Mouse (Mus musculus) erythroblast, embryonic 14.5 days (primary cell): Measurements from ENCODE around the gene Plekha6. TPM values are rescaled to one million over a fixed set of nuclear protein-coding genes. Genes with fewer than 3 reads are reported as not detected.

Experiments used
- H3K27me3 ChIP-seq: 2 replicates; pipeline ENCODE4 v1.6.1; 2012; ENCODE audit warnings: inconsistent platforms; ENCODE audit not compliant: control insufficient read depth
- H3K36me3 ChIP-seq: 2 replicates; pipeline ENCODE4 v1.6.1; 2012; ENCODE audit warnings: mild to moderate bottlenecking, inconsistent platforms; ENCODE audit not compliant: control insufficient read depth
- H3K4me1 ChIP-seq: 2 replicates; pipeline ENCODE4 v1.6.1; 2012; ENCODE audit warnings: inconsistent platforms; ENCODE audit not compliant: control insufficient read depth
- H3K4me3 ChIP-seq: replicated peaks from 2 replicates; pipeline ENCODE3; 2012; ENCODE audit warnings: moderate library complexity, mild to moderate bottlenecking, inconsistent platforms
- H3K9me3 ChIP-seq: 2 replicates; pipeline ENCODE4 v1.6.1; 2012; ENCODE audit warnings: low read length, inconsistent platforms, mixed read lengths; ENCODE audit not compliant: control insufficient read depth
- GATA1 ChIP-seq: IDR thresholded peaks from 2 replicates; pipeline ENCODE4 v1.6.1; 2012; ENCODE audit warnings: low read length, inconsistent platforms, mixed read lengths
- TAL1 ChIP-seq: IDR thresholded peaks from 3 replicates; pipeline ENCODE4 v1.6.1; 2012; ENCODE audit warnings: low read length, inconsistent platforms, mixed read lengths
- polyA plus RNA-seq: library from polyadenylated mRNA; stranded (reverse); fragments of >175 nt; gene quantifications from 2 replicates; pipeline ENCODE4 v1.2.3, GENCODE M21; 2012

The Plekha6 gene
- polyA plus RNA-seq, 1 experiment = 0.04 TPM

DNA sequence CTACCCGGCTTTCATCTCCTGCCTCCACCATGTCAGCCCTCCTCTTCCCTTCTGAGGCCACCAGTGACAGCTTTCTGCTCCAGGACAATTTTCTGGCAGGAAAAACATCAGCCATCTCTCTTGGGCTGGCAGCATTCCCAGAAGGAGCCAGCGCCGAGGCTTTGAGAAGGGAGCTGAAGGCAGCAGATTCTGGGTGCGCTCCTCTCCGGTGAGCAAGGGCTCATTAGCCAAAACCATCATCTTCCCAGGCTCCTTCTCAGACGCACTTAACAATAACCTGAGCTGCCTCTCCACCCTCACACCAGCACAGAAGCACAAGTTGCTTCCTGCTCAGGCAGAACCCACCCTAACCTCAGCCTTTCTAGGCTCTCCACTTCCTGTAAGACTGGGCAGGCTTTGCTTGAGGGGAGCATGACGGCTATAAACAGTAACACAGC, 4.9 kb upstream of the Plekha6 start:
- Histone ChIP-seq H3K4me3 (no peak overlapping the region), H3K27me3 (peaks cover 64% of the 10 kb centered on the region), H3K9me3 (no peaks in the 10 kb centered on the region; the same call in 1 of the 2 replicates), H3K4me1 (no peaks in the 10 kb centered on the region), H3K36me3 (no peaks in the 10 kb centered on the region)
- TF ChIP-seq TAL1 (no peak), GATA1 (no peak)

DNA sequence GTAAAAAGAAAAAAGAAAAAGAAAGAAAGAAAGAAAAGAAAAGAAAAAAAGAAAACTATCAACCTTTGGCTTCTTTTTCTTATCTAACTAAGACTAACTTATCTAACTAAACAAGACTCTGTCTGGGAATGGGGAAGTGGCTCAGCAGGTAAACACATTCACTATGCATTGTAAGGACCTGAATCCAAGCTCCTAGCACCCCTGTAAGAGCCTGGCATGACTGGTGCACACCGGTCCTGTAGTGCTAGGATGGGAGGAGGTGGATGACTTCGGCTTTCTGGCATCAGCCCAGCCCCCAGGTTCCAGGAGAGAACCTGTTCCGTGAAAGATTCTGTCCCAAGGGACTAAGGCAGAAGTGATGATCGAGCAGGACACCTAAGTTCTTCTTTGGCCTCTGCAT, 2.5 kb upstream of the Plekha6 start:
- Histone ChIP-seq H3K27me3 (peaks cover 87% of the 10 kb centered on the region), H3K4me3 (no peak overlapping the region), H3K36me3 (no peaks in the 10 kb centered on the region), H3K4me1 (no peaks in the 10 kb centered on the region), H3K9me3 (no peaks in the 10 kb centered on the region; the same call in 1 of the 2 replicates)
- TF ChIP-seq GATA1 (no peak), TAL1 (no peak)

DNA sequence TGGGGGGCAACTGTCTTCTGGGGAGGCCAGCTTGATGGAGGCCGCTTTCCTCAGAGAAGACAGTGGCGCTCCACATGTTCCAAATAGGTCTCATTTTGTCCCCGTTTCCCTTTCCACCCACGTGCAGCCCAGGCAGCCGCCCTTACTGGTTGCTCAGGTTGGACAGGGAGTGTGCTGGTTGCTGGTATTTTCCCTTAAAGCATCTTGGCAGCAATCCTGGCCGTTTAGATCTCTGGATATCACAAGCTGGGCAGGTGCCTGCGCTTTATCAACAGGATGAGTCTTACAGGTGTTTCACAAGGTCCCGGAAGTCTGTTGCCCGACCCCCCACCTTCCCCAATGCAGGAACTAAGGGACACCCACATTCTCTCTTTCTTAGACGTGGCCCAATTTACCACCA, 2.0 kb upstream of the Plekha6 start:
- no peaks in the 10 kb centered on the region for H3K36me3 ChIP-seq
- no peaks in the 10 kb centered on the region for H3K4me1 ChIP-seq
- peaks cover 90% of the 10 kb centered on the region for H3K27me3 ChIP-seq
- no peaks in the 10 kb centered on the region; the same call in 1 of the 2 replicates for H3K9me3 ChIP-seq
- TF ChIP-seq GATA1 (no peak), TAL1 (no peak)
- H3K4me3 ChIP-seq = no peak overlapping the region

DNA sequence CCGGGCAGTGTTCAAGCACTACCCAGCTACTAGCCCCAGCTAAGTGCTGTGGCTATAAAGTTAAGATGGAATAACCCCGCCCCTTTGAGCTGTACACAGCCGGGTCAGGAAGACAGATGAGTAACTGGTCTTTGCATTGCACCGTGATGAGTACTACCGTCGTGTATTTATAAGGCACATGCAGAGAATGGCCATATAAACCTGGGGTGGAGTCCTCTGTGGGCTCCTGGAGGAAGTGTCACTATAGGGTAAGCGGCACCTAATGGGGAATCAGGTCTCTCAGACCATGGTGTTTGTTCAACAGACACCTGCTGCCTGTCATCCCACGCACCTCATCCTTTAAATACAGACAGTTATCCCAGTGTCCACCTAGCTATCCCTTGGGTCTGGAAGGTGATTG, 1.0 kb upstream of the Plekha6 start:
- H3K27me3 ChIP-seq = peaks cover 93% of the 10 kb centered on the region
- no peaks in the 10 kb centered on the region for H3K4me1 ChIP-seq
- H3K4me3 ChIP-seq = no peak overlapping the region
- no peaks in the 10 kb centered on the region; the same call in 1 of the 2 replicates for H3K9me3 ChIP-seq
- TF ChIP-seq GATA1 (no peak), TAL1 (no peak)
- H3K36me3 ChIP-seq = no peaks in the 10 kb centered on the region

DNA sequence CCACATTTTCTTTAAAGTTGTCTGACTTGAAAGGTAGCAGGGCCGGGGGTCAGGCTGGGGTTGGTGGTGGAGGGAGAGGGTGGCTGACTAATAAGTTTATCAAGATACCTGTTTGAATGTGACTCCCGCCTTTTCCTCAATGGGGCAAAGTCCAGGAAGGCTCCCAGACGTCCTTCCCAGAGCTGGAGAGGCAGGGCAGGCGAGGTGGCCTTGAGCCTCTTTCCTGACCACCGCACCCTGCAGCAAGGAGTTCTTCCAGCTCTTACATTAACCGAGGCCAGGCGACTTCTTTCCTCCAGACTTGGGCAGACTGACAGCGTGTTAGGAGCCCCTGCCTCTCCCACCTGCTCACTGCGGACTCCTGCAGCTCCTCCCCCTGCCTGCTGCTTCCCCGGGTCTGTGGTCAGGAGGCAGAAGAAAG, 591 bp downstream of the Plekha6 start:
- Histone ChIP-seq H3K4me3 (no peak overlapping the region), H3K36me3 (no peaks in the 10 kb centered on the region), H3K27me3 (peaks cover 81% of the 10 kb centered on the region), H3K9me3 (no peaks in the 10 kb centered on the region; the same call in 1 of the 2 replicates), H3K4me1 (peaks cover 4% of the 10 kb centered on the region)
- TF ChIP-seq GATA1 = no peak

DNA sequence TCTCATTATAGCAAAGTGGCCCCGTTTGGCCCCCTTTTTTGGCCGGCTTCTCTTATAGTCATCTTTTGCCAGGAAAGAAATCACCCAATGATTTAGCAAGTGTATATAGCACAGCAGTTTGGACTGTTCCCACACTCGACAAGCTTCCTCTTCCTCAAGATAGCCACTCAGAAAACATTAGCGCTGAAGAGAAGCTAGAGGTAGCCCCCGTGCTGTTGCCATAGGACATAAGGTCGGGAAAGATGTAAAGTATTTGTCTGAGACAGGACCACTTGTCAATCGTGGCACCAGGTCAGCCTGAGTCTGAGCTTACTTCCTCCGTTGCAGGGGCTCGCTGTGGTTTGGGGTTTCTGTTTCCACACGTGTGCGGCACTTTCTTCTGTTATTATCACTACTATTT, 1.1 kb downstream of the Plekha6 start:
- no peaks in the 10 kb centered on the region for H3K36me3 ChIP-seq
- H3K27me3 ChIP-seq = peaks cover 84% of the 10 kb centered on the region
- H3K9me3 ChIP-seq = no peaks in the 10 kb centered on the region; the same call in 1 of the 2 replicates
- TF ChIP-seq GATA1 (no peak), TAL1 (no peak)
- H3K4me3 ChIP-seq = no peak overlapping the region
- H3K4me1 ChIP-seq = peaks cover 4% of the 10 kb centered on the region

DNA sequence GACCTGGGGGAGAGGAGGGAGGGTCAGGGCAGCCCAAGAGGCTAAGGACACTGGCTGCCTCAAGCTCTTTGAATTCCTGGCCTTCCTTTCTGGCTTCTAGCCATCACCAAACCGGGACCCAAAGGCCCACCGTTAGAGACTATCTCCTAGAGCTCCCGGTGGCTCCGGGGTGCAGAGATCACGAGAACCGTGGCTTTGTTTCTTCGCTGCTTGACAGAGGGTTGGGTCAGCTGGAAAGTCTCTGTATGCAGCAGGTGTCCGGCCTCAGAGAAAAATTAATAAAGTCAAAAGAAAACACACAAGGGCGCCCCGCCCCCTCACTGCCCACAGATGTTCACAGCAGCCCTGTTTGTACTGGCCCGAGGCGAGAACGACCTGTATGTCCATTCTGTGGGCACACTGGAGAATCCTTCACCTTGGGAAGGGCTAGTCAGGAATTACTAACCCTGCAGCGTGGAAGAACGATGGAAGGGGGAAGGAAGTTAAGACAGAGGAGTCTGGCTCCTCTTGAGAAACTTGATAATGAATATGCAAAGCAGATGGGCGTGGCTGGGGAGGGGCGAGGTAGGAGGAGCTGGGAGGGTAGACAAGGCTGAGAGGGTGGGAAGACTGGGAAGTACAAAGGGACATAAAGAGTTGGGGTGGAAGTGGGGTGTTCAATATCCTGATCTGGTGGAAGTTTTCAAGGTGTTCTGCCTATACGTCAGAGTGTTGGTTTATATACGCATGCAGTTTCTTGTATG, 4.5 kb downstream of the Plekha6 start:
- no peaks in the 10 kb centered on the region; the same call in 1 of the 2 replicates for H3K9me3 ChIP-seq
- H3K4me3 ChIP-seq = no peak overlapping the region
- peaks cover 4% of the 10 kb centered on the region for H3K4me1 ChIP-seq
- no peaks in the 10 kb centered on the region for H3K36me3 ChIP-seq
- H3K27me3 ChIP-seq = peaks cover 60% of the 10 kb centered on the region
- TF ChIP-seq TAL1 (no peak), GATA1 (no peak)

DNA sequence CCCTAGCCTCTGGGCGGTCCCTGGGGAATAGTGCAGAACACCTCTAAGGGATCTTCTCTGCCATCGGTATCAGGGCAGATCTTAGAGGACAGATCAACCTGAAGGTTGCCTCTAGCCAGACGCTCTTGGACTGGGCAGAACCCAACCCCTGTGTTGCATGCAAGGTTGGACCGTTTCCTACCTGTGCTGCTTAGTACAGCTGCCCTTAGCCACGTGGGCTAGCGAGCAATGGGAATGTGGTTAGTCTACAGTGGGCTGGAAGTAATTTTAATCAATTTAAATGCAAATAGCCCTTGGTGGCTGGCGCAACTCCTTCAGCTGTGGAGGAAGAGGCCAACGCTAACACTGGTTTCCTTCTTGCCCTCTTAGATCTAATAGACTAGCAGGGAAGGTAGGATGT, 6.2 kb downstream of the Plekha6 start:
- H3K27me3 ChIP-seq = peaks cover 43% of the 10 kb centered on the region

DNA sequence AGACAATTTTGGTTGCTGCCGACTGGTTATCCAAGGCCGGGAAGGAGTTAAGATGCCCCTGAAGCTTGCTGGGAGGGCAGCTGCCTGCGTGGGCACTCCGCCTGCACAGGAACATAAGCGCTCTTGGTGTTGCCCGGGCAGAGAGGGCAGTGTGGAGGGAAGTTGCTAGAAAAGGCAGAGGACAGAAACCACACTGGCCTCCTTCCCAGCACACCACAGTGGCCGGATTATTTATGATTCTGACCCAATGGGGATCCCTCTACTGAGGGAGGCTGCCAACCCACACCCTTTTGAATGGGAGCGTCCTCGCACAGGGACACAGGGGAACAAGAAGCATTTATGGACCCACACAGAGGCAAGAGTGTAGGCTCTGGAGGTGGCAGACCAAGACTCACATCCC, 7.3 kb downstream of the Plekha6 start:
- Histone ChIP-seq H3K4me1 (peaks cover 4% of the 10 kb centered on the region), H3K9me3 (no peaks in the 10 kb centered on the region), H3K4me3 (no peak overlapping the region), H3K36me3 (no peaks in the 10 kb centered on the region), H3K27me3 (peaks cover 32% of the 10 kb centered on the region)
- no peak for TF ChIP-seq GATA1
- no peak for TF ChIP-seq TAL1

More for the DNA sequence above, 6.2 kb downstream of the Plekha6 start:
- Histone ChIP-seq H3K36me3 (no peaks in the 10 kb centered on the region), H3K4me3 (no peak overlapping the region), H3K9me3 (no peaks in the 10 kb centered on the region), H3K4me1 (peaks cover 4% of the 10 kb centered on the region)
- TF ChIP-seq GATA1 = no peak
- TF ChIP-seq TAL1 = no peak
